Mouse (Mus musculus) brain, adult 2 months (tissue): ENCODE results near the gene Gm5861.
"Not testable (repeated sequence)": the region's sequence is repeated elsewhere in the genome, so short reads cannot be mapped to it uniquely, and the experiment has no call there.

Experiments
- DNase-seq: peaks from one replicate; pipeline ENCODE4 v3.0.0; 2011; ENCODE audit warnings: low read depth, low spot score

The Gm5861 gene

DNA sequence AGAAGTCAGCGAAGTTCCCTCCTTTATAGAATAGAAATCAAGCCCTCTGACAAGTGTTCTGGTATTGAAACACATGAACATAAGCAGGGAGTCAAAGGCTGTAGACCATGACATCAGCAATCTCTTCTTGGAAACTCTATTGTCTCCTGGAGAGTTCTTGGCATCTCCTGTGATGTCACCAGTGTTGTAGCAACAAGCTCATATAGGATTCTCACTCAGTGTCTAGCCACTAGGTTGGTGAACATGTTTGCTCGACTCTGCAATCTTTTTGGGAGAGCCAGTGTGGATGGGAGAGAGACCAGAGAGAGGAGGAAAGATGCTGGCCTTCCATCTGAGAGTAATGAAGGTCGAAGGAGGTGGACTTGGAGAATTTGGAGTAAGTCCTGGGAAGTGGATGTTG, at the start of gene Gm5861:
Gene Gm5861, plus strand, starts transcription at position 301 of the 400 bp plus-strand sequence.
- DNase-seq: not testable (repeated sequence)

DNA sequence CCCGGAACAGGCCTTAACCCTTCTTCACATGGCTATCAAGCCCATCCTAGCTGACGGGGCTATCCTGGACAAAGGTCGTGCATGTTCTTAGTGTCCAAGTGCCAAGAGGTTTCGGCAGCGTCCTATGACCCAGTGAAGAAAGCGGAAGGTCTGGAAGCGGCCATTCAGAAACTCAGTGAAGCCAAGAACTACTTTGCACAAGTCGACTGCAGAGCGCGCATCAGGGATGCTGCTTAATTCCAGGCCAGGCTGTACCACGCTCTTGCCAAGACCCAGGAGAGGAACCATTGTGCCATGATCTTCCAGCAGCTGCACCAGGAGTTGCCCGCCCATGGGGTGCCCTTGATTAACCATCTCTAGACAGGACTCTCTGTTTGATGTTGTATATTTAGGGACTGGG, 44.8 kb upstream of the Gm5861 start:
- not testable (repeated sequence) for DNase-seq
